Mouse (Mus musculus): ENCODE data around the gene Ttl. TPM values are rescaled to one million over a fixed set of nuclear protein-coding genes. Genes with fewer than 3 reads are reported as not detected.

Ttl gene
- 1 to 10 TPM; 4.8 to 5.6 TPM for total RNA-seq (2023)

DNA sequence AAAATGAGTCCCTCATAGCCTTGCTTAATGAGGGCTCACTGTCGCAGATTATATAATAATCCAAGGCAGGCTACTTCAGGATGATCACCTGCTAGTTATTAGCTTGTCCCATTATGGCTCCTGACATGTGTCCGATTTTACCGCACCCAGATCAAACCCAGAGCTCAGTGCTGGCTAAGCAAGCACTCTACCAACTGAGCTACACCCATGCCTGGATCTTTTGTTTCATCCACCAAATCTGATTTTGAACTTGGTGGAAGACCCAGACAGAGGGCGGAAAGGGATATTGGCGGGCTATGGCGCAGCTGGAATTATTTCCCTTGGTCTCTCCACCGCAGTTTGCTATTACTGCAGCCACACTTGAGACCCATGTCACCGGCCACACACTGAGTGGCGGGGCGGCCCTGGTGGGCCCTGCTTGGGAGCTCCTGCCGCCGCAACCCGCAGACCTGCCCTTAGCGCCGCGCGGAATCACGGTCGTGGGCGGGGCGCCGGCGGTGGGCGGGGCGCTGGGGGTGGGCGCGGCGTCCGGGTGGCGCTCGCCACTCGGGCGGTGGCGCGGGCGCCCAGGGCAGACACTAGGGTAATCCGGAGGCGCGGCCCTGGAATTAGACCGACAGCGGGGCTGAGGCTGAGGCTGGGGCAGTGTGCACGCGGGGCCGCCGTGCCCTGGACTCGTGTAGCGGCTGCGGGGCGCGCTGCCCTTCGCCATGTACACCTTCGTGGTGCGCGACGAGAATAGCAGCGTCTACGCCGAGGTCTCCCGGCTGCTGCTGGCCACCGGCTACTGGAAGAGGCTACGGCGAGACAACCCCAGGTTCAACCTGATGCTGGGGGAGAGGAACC lies at the start of gene Ttl:
TSS of gene Ttl (plus strand) at position 506 of the 846 bp plus-strand sequence.

GRCm38 (mm10) chr2:129047811-129048210 lies 17.9 kb upstream of the Ttl start, which contains the start of gene Vinac1:
Gene Vinac1, minus strand, starts transcription at chr2:129048172.

DNA sequence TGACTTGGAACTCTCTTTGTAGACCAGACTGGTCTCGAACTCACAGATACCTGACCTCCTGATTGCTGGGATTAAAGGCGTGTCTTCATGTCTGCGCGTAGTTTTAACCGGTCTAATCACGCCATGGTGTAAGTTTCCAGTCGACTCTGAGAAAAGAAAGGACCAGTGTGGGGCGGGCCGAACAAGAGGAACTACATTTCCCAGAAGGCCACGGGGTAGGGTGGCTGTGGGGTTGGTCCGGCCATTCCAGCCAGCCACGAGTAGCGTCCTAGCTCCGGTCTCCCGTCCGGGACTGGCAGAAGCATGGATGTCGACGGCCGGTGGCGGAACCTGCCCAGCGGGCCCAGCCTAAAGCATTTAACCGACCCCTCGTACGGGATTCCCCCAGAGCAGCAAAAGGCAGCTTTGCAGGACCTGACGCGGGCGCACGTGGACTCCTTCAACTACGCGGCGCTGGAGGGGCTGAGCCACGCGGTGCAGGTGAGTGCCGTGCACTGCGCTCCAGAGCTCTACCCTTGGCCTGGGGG lies 35.1 kb downstream of the Ttl start, which contains the start of gene Polr1b:
TSS of gene Polr1b (plus strand) at position 212 of the 527 bp plus-strand sequence.

DNA sequence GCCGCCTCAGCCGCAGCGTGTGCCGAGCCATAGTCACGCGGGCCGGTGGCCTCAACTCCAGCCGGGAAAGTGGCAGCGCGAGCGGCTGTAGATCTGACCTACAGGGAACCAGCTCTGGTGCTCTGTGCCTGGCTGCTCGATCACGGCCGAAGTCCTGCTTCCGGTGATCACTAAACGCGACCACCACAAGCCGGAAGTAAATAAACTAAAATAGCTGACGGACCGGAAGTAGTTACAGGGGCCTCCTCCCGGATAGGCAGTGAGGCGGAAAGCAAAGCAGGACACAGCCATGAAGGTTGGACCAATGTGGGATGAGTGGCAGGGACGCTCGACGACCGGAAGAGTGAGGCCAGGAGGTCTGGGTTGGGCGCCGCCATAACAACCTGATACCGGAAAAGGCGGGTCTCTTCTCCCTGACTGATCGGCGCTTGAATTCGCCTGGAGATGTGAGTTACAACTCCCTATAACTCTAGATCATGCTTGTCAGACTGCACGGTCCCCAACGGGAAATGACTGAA lies 63.7 kb downstream of the Ttl start, which contains the start of gene Chchd5:
TSS of gene Chchd5 (plus strand) at position 289 of the 518 bp plus-strand sequence.

Other genes starting within 250 kb of the Ttl start
- 10 to 100 TPM; 26.6 to 32.7 TPM for gene Tmem87b, start 247.8 kb upstream of the Ttl start, total RNA-seq (2023)
- not detected for gene Fbln7, start 203.0 kb upstream of the Ttl start, total RNA-seq (2023)
- 1 to 10 TPM; 3.5 to 4.5 TPM for gene Zc3h8, start 121.9 kb upstream of the Ttl start, total RNA-seq (2023)
- 1 to 10 TPM; 3.7 to 5.0 TPM for gene Zc3h6, start 98.5 kb upstream of the Ttl start, total RNA-seq (2023)
- gene Gm10762, start 98.2 kb upstream of the Ttl start, total RNA-seq (2023): 1 to 10 TPM; 2.5 TPM
- not detected for gene Vinac1, start 17.8 kb upstream of the Ttl start, total RNA-seq (2023)
- 10 to 100 TPM; 19.0 to 20.8 TPM for gene Polr1b, start 35.1 kb downstream of the Ttl start, total RNA-seq (2023)
- gene Chchd5, start 63.8 kb downstream of the Ttl start, total RNA-seq (2023): 1 to 10 TPM; 8.9 to 9.2 TPM
- gene Slc20a1, start 132.8 kb downstream of the Ttl start, total RNA-seq (2023): 100 to 1,000 TPM; 243 to 270 TPM
- gene Ckap2l, start 231.3 kb downstream of the Ttl start, total RNA-seq (2023): 1 to 10 TPM; 1.8 to 3.3 TPM
- gene Il1a, start 244.0 kb downstream of the Ttl start, total RNA-seq (2023): 10 to 100 TPM; 12.8 to 17.0 TPM